Mouse (Mus musculus): Measurements from ENCODE around the gene Vwa3a. TPM values are rescaled to one million over a fixed set of nuclear protein-coding genes. Genes with fewer than 3 reads are reported as not detected.
A peak's percentile ranks its signal among the peaks of the same experiment; 100 is the strongest.
"Not testable (repeated sequence)": the region's sequence is repeated elsewhere in the genome, so short reads cannot be mapped to it uniquely, and the experiment has no call there.

Gene Vwa3a
- polyA plus RNA-seq, 1 experiment: 0.03 TPM

DNA sequence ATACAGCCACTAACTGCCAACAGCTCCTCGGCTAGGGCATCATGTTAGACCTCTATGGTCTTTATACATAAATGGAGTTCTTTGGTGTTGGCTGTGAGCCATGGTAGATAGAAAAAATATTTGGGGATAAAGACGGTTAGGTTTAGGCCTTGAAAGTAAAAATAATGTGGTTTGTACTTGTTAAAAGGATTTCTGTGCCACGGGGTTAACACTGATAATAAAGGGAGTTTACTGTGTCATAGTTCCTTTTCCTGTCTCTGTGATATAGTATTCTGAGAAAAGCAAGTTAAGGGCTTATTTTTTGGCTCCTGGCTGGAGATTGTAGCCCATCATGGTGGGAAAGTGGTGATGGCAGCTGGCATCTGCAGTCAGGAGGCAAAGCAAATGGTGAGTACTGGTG lies 35.2 kb upstream of the Vwa3a start:
- Histone ChIP-seq H3K36me3 (ENCODE audit: control insufficient read depth, insufficient read depth, low read length) (no peaks in the 10 kb centered on the region), H3K4me3 (ENCODE audit: low read depth, low read length) (no peak overlapping the region), H3K4me1 (ENCODE audit: control insufficient read depth, insufficient read depth, insufficient read length, low read length) (no peaks in the 10 kb centered on the region), H3K27me3 (ENCODE audit: control insufficient read depth, insufficient read depth, low read length) (no peaks in the 10 kb centered on the region), H3K27ac (ENCODE audit: insufficient read depth, low read depth, low read length) (no peak overlapping the region)
- WGBS: 65% methylated on average over 3 of the region's 3 CpGs
- TF ChIP-seq POLR2A (IDR thresholded peaks at IDR 0.05; ENCODE audit: low read depth, low read length) (no peak), CTCF (IDR thresholded peaks at IDR 0.05; ENCODE audit: extremely low read depth, insufficient read length, insufficient replicate concordance, low read depth, low read length) (no peak)

DNA sequence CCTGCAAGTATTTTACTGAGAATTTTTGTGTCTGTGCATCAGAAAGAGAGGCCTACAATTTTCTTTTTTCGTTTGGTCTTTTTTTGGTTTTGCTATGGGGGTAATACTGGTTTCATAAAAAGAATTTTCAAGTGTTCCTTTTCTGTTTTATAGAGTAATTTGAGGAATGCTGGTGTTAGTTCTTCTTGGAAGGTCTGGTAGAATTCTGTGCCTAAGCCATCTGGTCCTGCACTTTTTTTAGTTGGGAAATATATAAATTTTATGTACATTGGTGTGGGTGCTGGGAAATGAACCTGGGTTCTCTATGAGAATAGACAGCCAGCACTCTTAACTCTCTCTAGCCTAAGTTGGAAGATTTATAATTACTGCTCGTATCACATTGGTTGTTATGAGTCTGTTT lies 27.0 kb upstream of the Vwa3a start:
- 92% methylated on average over 2 of the region's 2 CpGs for WGBS
- H3K27me3 ChIP-seq (ENCODE audit: control insufficient read depth, insufficient read depth, low read length): no peaks in the 10 kb centered on the region
- no peak overlapping the region for H3K27ac ChIP-seq (ENCODE audit: insufficient read depth, low read depth, low read length)
- 0 out of 2 replicates have a peak, but pooled peaks cover 2% of the 10 kb centered on the region for H3K4me1 ChIP-seq (ENCODE audit: control insufficient read depth, insufficient read depth, insufficient read length, low read length)
- H3K36me3 ChIP-seq (ENCODE audit: control insufficient read depth, insufficient read depth, low read length): no peaks in the 10 kb centered on the region
- no peak overlapping the region for H3K4me3 ChIP-seq (ENCODE audit: low read depth, low read length)
- TF ChIP-seq POLR2A (IDR thresholded peaks at IDR 0.05; ENCODE audit: low read depth, low read length) (no peak), CTCF (IDR thresholded peaks at IDR 0.05; ENCODE audit: extremely low read depth, insufficient read length, insufficient replicate concordance, low read depth, low read length) (no peak)

DNA sequence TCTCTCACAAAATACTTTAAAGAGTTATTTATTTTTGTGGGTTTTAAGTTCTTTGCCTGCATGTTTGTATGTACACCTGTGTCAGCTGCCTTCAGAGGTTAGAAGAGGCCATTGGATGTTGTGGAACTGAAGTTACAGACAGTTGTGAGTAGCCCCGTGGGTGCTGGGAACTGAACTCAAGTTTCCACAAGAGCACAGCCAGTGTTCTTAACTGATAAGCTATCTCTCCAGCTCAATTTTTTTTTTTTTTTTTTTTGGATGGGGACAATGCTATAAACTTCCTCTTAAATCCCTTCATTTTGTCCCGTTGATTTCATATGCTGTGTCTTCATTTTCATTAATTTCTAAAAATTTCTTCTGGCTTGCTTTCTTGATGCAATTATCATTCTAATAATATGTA lies 25.9 kb upstream of the Vwa3a start:
- Histone ChIP-seq H3K4me1 (ENCODE audit: control insufficient read depth, insufficient read depth, insufficient read length, low read length) (0 out of 2 replicates have a peak, but pooled peaks cover 2% of the 10 kb centered on the region), H3K27ac (ENCODE audit: insufficient read depth, low read depth, low read length) (no peak overlapping the region), H3K27me3 (ENCODE audit: control insufficient read depth, insufficient read depth, low read length) (no peaks in the 10 kb centered on the region), H3K36me3 (ENCODE audit: control insufficient read depth, insufficient read depth, low read length) (no peaks in the 10 kb centered on the region), H3K4me3 (ENCODE audit: low read depth, low read length) (no peak overlapping the region)
- TF ChIP-seq CTCF (IDR thresholded peaks at IDR 0.05; ENCODE audit: extremely low read depth, insufficient read length, insufficient replicate concordance, low read depth, low read length): no peak
- TF ChIP-seq POLR2A (IDR thresholded peaks at IDR 0.05; ENCODE audit: low read depth, low read length): no peak
- 73% methylated on average over 2 of the region's 2 CpGs for whole genome bisulfite sequencing

DNA sequence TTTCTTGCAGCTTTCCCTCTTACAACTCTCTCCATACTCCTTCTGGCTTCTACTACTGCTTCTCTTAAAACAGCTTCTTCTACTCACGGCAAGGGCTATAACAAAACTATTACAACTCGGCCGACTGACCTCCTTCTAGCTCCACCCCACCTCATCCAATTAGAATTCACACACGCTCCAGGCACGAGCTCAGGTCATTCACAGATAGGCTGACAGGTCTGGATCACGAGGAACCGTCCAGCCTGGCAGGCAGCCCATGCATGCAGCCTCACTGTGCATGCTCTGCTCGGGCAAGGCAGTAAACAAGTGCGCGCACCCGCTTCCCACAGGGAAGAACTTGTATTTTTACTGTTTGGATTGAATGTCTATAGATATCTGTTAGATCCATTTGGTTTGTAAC lies 25.2 kb upstream of the Vwa3a start:
- peak overlapping the region; percentile 49 for H3K27ac ChIP-seq (ENCODE audit: insufficient read depth, low read depth, low read length)
- H3K27me3 ChIP-seq (ENCODE audit: control insufficient read depth, insufficient read depth, low read length); H3K4me3 ChIP-seq (ENCODE audit: low read depth, low read length); H3K4me1 ChIP-seq (ENCODE audit: control insufficient read depth, insufficient read depth, insufficient read length, low read length); H3K36me3 ChIP-seq (ENCODE audit: control insufficient read depth, insufficient read depth, low read length): not testable (repeated sequence)
- WGBS: 71% methylated on average over 11 of the region's 11 CpGs

DNA sequence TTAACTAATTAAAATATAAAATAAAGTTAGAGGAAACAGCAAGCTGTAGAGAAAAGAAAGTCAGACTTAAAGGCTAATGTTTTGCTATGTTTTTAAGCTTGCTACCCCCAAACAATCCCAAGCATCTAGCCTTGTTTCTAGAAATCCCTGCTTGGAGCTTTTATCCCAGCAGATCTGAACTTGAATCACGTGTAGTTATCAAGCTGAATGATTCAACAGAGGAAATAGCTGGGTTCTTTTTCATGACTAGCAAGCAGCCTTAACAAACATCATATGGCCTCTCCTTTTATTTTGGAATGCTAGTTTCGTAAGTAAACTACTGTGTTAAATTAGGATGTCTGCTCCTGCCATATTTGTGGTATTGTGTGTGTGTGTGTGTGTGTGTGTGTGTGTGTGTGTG lies 21.9 kb upstream of the Vwa3a start:
- H3K27me3 ChIP-seq (ENCODE audit: control insufficient read depth, insufficient read depth, low read length): no peaks in the 10 kb centered on the region
- no peak overlapping the region for H3K4me3 ChIP-seq (ENCODE audit: low read depth, low read length)
- no peak for TF ChIP-seq POLR2A (IDR thresholded peaks at IDR 0.05; ENCODE audit: low read depth, low read length)
- no peak for TF ChIP-seq CTCF (IDR thresholded peaks at IDR 0.05; ENCODE audit: extremely low read depth, insufficient read length, insufficient replicate concordance, low read depth, low read length)
- peaks cover 2% of the 10 kb centered on the region; the same call in 1 of the 2 replicates for H3K4me1 ChIP-seq (ENCODE audit: control insufficient read depth, insufficient read depth, insufficient read length, low read length)
- H3K36me3 ChIP-seq (ENCODE audit: control insufficient read depth, insufficient read depth, low read length): no peaks in the 10 kb centered on the region
- WGBS: 59% methylated on average over 2 of the region's 2 CpGs
- no peak overlapping the region for H3K27ac ChIP-seq (ENCODE audit: insufficient read depth, low read depth, low read length)

DNA sequence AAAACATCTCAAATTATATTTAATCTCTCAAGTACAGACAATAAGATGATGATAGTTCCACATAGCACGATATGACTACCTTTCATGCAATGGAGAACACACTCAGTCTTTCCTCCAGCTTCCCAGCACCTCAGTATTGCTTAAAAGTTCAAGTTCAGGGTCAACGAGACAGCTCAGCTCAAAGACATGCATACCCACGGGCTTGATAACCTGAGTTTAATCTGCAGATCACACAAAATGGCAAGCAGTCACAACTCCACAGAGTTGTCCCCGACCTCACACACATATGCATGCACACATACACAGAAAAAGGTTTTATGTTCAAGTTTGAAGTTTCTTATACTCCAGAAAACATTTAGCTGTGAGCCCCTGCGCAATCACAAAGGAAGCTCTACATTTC lies 18.1 kb upstream of the Vwa3a start:
- TF ChIP-seq CTCF (IDR thresholded peaks at IDR 0.05; ENCODE audit: extremely low read depth, insufficient read length, insufficient replicate concordance, low read depth, low read length) (no peak), POLR2A (IDR thresholded peaks at IDR 0.05; ENCODE audit: low read depth, low read length) (no peak)
- WGBS: 89% methylated on average over 5 of the region's 5 CpGs
- H3K27ac ChIP-seq (ENCODE audit: insufficient read depth, low read depth, low read length): no peak overlapping the region
- H3K36me3 ChIP-seq (ENCODE audit: control insufficient read depth, insufficient read depth, low read length): no peaks in the 10 kb centered on the region
- H3K4me1 ChIP-seq (ENCODE audit: control insufficient read depth, insufficient read depth, insufficient read length, low read length): no peaks in the 10 kb centered on the region; the same call in 1 of the 2 replicates
- H3K4me3 ChIP-seq (ENCODE audit: low read depth, low read length): no peak overlapping the region
- no peaks in the 10 kb centered on the region for H3K27me3 ChIP-seq (ENCODE audit: control insufficient read depth, insufficient read depth, low read length)

DNA sequence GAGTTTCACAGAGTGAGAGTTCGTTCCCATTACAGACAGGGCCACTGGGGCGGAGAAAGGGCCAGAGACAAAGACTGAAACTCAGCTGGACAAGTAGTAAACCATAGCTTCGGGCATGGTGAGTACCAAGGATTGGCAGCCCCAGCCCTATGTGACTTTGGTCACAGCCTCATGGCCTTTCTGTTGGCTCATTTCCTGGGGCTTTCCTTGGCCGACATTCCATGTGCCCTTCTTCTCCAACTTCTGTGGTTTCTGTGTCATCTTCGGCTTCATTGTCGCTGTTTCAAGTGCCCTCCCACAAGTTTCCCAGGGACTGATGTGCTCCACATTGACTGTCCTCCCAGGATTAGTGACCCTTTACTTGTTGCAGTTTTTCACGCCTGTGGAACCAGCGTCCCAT lies 17.7 kb upstream of the Vwa3a start:
- Histone ChIP-seq H3K4me1 (ENCODE audit: control insufficient read depth, insufficient read depth, insufficient read length, low read length) (no peaks in the 10 kb centered on the region; the same call in 1 of the 2 replicates), H3K36me3 (ENCODE audit: control insufficient read depth, insufficient read depth, low read length) (no peaks in the 10 kb centered on the region), H3K27me3 (ENCODE audit: control insufficient read depth, insufficient read depth, low read length) (no peaks in the 10 kb centered on the region), H3K4me3 (ENCODE audit: low read depth, low read length) (no peak overlapping the region), H3K27ac (ENCODE audit: insufficient read depth, low read depth, low read length) (no peak overlapping the region)
- 84% methylated on average over 8 of the region's 8 CpGs for WGBS
- no peak for TF ChIP-seq CTCF (IDR thresholded peaks at IDR 0.05; ENCODE audit: extremely low read depth, insufficient read length, insufficient replicate concordance, low read depth, low read length)
- no peak for TF ChIP-seq POLR2A (IDR thresholded peaks at IDR 0.05; ENCODE audit: low read depth, low read length)

DNA sequence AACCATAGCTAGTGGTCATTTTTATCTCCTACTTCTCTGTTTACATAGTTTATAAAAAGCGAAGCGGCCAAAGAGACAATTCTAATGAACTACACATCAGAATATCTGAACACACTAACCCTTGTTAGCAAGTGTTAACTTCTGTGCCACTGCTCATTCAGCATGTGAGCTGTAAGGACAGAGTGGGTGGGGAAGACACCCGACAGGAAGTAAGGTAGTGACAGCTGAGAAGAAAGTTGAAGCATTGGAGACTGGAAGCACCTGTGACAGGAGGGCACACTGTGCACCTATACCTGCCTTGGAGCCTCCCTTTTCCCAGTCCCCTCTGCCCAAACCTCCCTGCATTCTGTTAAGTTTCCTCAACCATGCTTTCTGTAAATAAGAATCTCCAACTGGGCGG lies 17.1 kb upstream of the Vwa3a start:
- TF ChIP-seq CTCF (IDR thresholded peaks at IDR 0.05; ENCODE audit: extremely low read depth, insufficient read length, insufficient replicate concordance, low read depth, low read length): no peak
- no peak for TF ChIP-seq POLR2A (IDR thresholded peaks at IDR 0.05; ENCODE audit: low read depth, low read length)
- 81% methylated on average over 4 of the region's 4 CpGs for WGBS
- Histone ChIP-seq H3K27me3 (ENCODE audit: control insufficient read depth, insufficient read depth, low read length) (no peaks in the 10 kb centered on the region), H3K4me1 (ENCODE audit: control insufficient read depth, insufficient read depth, insufficient read length, low read length) (no peaks in the 10 kb centered on the region; the same call in 1 of the 2 replicates), H3K27ac (ENCODE audit: insufficient read depth, low read depth, low read length) (no peak overlapping the region), H3K4me3 (ENCODE audit: low read depth, low read length) (no peak overlapping the region), H3K36me3 (ENCODE audit: control insufficient read depth, insufficient read depth, low read length) (no peaks in the 10 kb centered on the region)

All from small intestine, adult 2 months (tissue).